ENCODE assay signal across 14 mouse cellular contexts in the genomic region with DNA sequence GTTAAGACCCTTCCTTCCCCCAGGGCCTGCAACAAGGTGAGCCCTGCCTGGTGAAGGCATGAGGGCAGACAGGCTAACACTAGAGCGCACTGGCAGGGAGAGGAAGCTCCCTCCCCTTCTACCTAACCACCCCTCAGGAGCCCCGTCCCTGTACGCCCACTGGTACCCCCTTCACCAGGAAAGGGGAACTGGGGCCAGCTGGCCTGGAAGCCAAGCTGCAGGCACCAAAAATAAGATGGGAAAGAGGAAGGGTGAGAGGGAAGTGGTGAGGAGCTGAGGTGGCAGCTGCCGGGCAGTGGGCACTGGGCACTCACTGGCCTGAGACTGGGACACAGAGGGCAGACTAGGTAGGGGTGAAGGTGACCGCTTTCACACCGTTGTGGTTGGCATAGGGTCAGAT. TPM values are rescaled to one million over a fixed set of nuclear protein-coding genes. Genes with fewer than 3 reads are reported as not detected.
DNase-seq lines count a peak whose midpoint lies in the region; ATAC-seq and TF ChIP-seq lines count a peak whose summit lies in the region.
"Had no signal": no experiment of that assay in that cellular context is flagged by ENCODE, and none has a peak within 500 bp of the region (broad histone marks: within the 10 kb centered on the region; RNA-seq: fewer than 3 reads in every experiment).

No protein-coding gene starts in this region.

- peak; percentile 67 for ATAC-seq in megakaryocyte progenitor cell, adult 5-6 weeks (replicated peaks; ENCODE audit: poor library complexity)
- ATAC-seq: forebrain, embryonic 13.5 days; inflammation-experienced regulatory T-cells, adult 6 months had no signal

- DNase-seq in lung, adult 18-20 months: peak; percentile 50 to 60
- DNase-seq in lung, postnatal 14 days: no peak
- peak; percentile 31 for DNase-seq in heart, postnatal 25 days (ENCODE audit: low spot score)
- no peak for DNase-seq in left cerebral cortex, adult 2 months (ENCODE audit: extremely low spot score in 1 of 2, low spot score in 2 of 2)
- DNase-seq in ovary, postnatal 14 days (ENCODE audit: low spot score): no peak
- DNase-seq: cerebellum, adult 11 months had no signal

- H3K27ac ChIP-seq in bone marrow macrophage, adult 2 months (ENCODE audit: insufficient read depth, low read depth, low read length): peak overlapping the region; percentile 89
- no peak overlapping the region; the same call in 1 of the 2 replicates for H3K27ac ChIP-seq in left cerebral cortex, adult 2 months
- H3K27ac ChIP-seq: forebrain, embryonic 13.5 days; layer of hippocampus, adult 2 months; limb, embryonic 13.5 days had no signal

- peaks cover 61% of the 10 kb centered on the region for H3K4me1 ChIP-seq in bone marrow macrophage, adult 2 months (ENCODE audit: control insufficient read depth, insufficient read depth, low read length)
- H3K4me1 ChIP-seq: forebrain, embryonic 13.5 days; limb, embryonic 13.5 days had no signal

- no peak for TF ChIP-seq CTCF in bone marrow macrophage, adult 2 months (IDR thresholded peaks at IDR 0.05; ENCODE audit: low read depth, low read length)
- no peak for TF ChIP-seq CTCF in left cerebral cortex, adult 2 months (IDR thresholded peaks at IDR 0.05)

- intact Hi-C loops in heart, postnatal 25 days (cut with DNase I): no loop called here
- intact Hi-C loops in left cerebral cortex, adult 2 months (cut with DNase I): no loop called here

- TF ChIP-seq POLR2A in bone marrow macrophage, adult 2 months (IDR thresholded peaks at IDR 0.05; ENCODE audit: borderline replicate concordance, low read depth, low read length): no peak

- peak overlapping the region; percentile 59 for H3K4me3 ChIP-seq in bone marrow macrophage, adult 2 months (ENCODE audit: insufficient read depth, low read length)
- no peak overlapping the region for H3K4me3 ChIP-seq in left cerebral cortex, adult 2 months
- H3K4me3 ChIP-seq: forebrain, embryonic 13.5 days; layer of hippocampus, adult 2 months; limb, embryonic 13.5 days had no signal

RNA-seq across cellular contexts. Expression of a gene that starts 2.3 kb away (rescaled TPM):
- 382 and 398 TPM in 2 replicates for polyA plus RNA-seq in bone marrow macrophage, adult 2 months (2012; ENCODE audit: insufficient read depth, insufficient read length, missing spikeins)
- 1 to 10 TPM; 5.5 to 5.8 TPM for total RNA-seq in heart, postnatal 25 days (2021)
- total RNA-seq in megakaryocyte progenitor cell, adult 5-6 weeks (2015): 34.6 and 45.8 TPM in 2 replicates
- 74.9 and 87.2 TPM in 2 replicates for total RNA-seq in megakaryocyte progenitor cell, adult 5-6 weeks (2017)
- 10 to 100 TPM; 10.0 to 10.3 TPM for total RNA-seq in left cerebral cortex, adult 2 months (2021)

RNA-seq across cellular contexts. Expression of a gene that starts 26.5 kb away (rescaled TPM):
- 440 and 552 TPM in 2 replicates for polyA plus RNA-seq in bone marrow macrophage, adult 2 months (2012; ENCODE audit: insufficient read depth, insufficient read length, missing spikeins)
- 1 to 10 TPM; 5.1 to 5.6 TPM for total RNA-seq in heart, postnatal 25 days (2021)
- total RNA-seq in megakaryocyte progenitor cell, adult 5-6 weeks (2015): 402 and 432 TPM in 2 replicates
- 164 and 243 TPM in 2 replicates for total RNA-seq in megakaryocyte progenitor cell, adult 5-6 weeks (2017)
- total RNA-seq in left cerebral cortex, adult 2 months (2021): 1 to 10 TPM in 1 of 2 experiments, under 1 TPM in 1; 0.98 to 3.9 TPM

RNA-seq across cellular contexts. Expression of a gene that starts 54.6 kb away (rescaled TPM):
- not detected in 2 replicates for polyA plus RNA-seq in bone marrow macrophage, adult 2 months (2012; ENCODE audit: insufficient read depth, insufficient read length, missing spikeins)
- not detected for total RNA-seq in heart, postnatal 25 days (2021)
- total RNA-seq in megakaryocyte progenitor cell, adult 5-6 weeks (2015): not detected in 2 replicates
- total RNA-seq in megakaryocyte progenitor cell, adult 5-6 weeks (2017): not detected in 2 replicates
- total RNA-seq in left cerebral cortex, adult 2 months (2021): 10 to 100 TPM; 20.8 to 22.9 TPM
- total RNA-seq: heart, adult 18-20 months had no signal
- polyA plus RNA-seq: G1E; limb, embryonic 13.5 days had no signal

Comparison
In these comparisons a context has a peak if more than half of its experiments do, and no peak if none do; other contexts are left out.
1. DNase-seq: peak in lung, adult 18-20 months (2 of 2) and heart, postnatal 25 days (single experiment); none in lung, postnatal 14 days (single experiment), left cerebral cortex, adult 2 months (0 of 2) and ovary, postnatal 14 days (single experiment).
2. RNA of a gene that starts 26.5 kb away (total RNA-seq): 164 to 432 TPM in megakaryocyte progenitor cell, adult 5-6 weeks; 5.1 to 5.6 TPM in heart, postnatal 25 days and 0.98 to 3.9 TPM in left cerebral cortex, adult 2 months; every median in the first group is over 10 times any median in the second.
3. RNA of a gene that starts 54.6 kb away (total RNA-seq): 20.8 to 22.9 TPM in left cerebral cortex, adult 2 months; not detected in heart, postnatal 25 days and not detected in megakaryocyte progenitor cell, adult 5-6 weeks; every median in the first group is over 10 times any median in the second.